In genomic region chr6:89351441-89352137, GRCm38 (mm10) we compare ENCODE assay signal across 8 mouse cellular contexts. TPM values are rescaled to one million over a fixed set of nuclear protein-coding genes. Genes with fewer than 3 reads are reported as not detected.
DNase-seq lines count a peak whose midpoint lies in the region; ATAC-seq and TF ChIP-seq lines count a peak whose summit lies in the region.

No protein-coding gene starts in this region.

- H3K36me3 ChIP-seq in heart, embryonic 10.5 days: peaks cover 71% of the 10 kb centered on the region
- H3K36me3 ChIP-seq in kidney, adult 2 months (ENCODE audit: control insufficient read depth, insufficient read depth, low read length): no peaks in the 10 kb centered on the region
- peaks cover 100% of the 10 kb centered on the region for H3K36me3 ChIP-seq in midbrain, embryonic 10.5 days

- intact Hi-C loops in left cerebral cortex, adult 2 months (cut with DNase I): no loop called here

- 40% methylated on average over 5 of the region's 5 CpGs for WGBS in heart, embryonic 10.5 days
- WGBS in kidney, adult 2 months: 27% methylated on average over 5 of the region's 5 CpGs
- 50% methylated on average over 5 of the region's 5 CpGs for WGBS in midbrain, embryonic 10.5 days

- no peaks in the 10 kb centered on the region for H3K27me3 ChIP-seq in heart, embryonic 10.5 days (ENCODE audit: insufficient read depth, poor library complexity, severe bottlenecking)
- no peaks in the 10 kb centered on the region for H3K27me3 ChIP-seq in kidney, adult 2 months (replicated peaks; ENCODE audit: control insufficient read depth, insufficient read depth, low read length)
- H3K27me3 ChIP-seq in midbrain, embryonic 10.5 days (ENCODE audit: low read depth, poor library complexity, severe bottlenecking): no peaks in the 10 kb centered on the region

- no peak for DNase-seq in left cerebral cortex, adult 2 months (ENCODE audit: extremely low spot score in 1 of 2, low spot score in 2 of 2)
- no peak for DNase-seq in left cerebral cortex, adult 9 months (ENCODE audit: low spot score in 2 of 2)
- peak; percentile 65 for DNase-seq in embryo, embryonic 10.5 days (ENCODE audit: low spot score)
- DNase-seq in heart, embryonic 10.5 days (ENCODE audit: low spot score): no peak
- peak; percentile 78 for DNase-seq in kidney, adult 2 months
- no peak for DNase-seq in midbrain, embryonic 10.5 days (ENCODE audit: low spot score)
- DNase-seq in yolk sac, embryonic 10.5 days (ENCODE audit: low spot score): peak; percentile 40

- peak; percentile 37 for TF ChIP-seq CTCF in left cerebral cortex, adult 2 months (IDR thresholded peaks at IDR 0.05)
- TF ChIP-seq CTCF in kidney, adult 2 months (conservative IDR thresholded peaks at IDR 0.05; ENCODE audit: insufficient read depth, insufficient read length, low read depth, low read length): peak; percentile 40; the same call in 1 of the 2 replicates

- no peak overlapping the region for H3K4me3 ChIP-seq in left cerebral cortex, adult 2 months
- H3K4me3 ChIP-seq in heart, embryonic 10.5 days: no peak overlapping the region
- no peak overlapping the region for H3K4me3 ChIP-seq in kidney, adult 2 months (ENCODE audit: insufficient read depth, low read depth, low read length)
- no peak overlapping the region for H3K4me3 ChIP-seq in midbrain, embryonic 10.5 days

- H3K9me3 ChIP-seq in heart, embryonic 10.5 days: no peaks in the 10 kb centered on the region
- no peaks in the 10 kb centered on the region for H3K9me3 ChIP-seq in midbrain, embryonic 10.5 days (replicated peaks)

- peaks cover 69% of the 10 kb centered on the region for H3K4me1 ChIP-seq in heart, embryonic 10.5 days
- H3K4me1 ChIP-seq in kidney, adult 2 months (ENCODE audit: control insufficient read depth, insufficient read depth, low read length): peaks cover 34% of the 10 kb centered on the region
- peaks cover 71% of the 10 kb centered on the region for H3K4me1 ChIP-seq in midbrain, embryonic 10.5 days

- no peak for TF ChIP-seq POLR2A in kidney, adult 2 months (IDR thresholded peaks at IDR 0.05; ENCODE audit: low read depth, low read length)

- peak overlapping the region; percentile 53; the same call in 1 of the 2 replicates for H3K27ac ChIP-seq in left cerebral cortex, adult 2 months
- H3K27ac ChIP-seq in heart, embryonic 10.5 days: peak overlapping the region; percentile 81
- H3K27ac ChIP-seq in kidney, adult 2 months (ENCODE audit: insufficient read depth, low read depth, low read length): peak overlapping the region; percentile 47
- peak overlapping the region; percentile 69 for H3K27ac ChIP-seq in midbrain, embryonic 10.5 days (replicated peaks)

- no peak for ATAC-seq in megakaryocyte-erythroid progenitor cell, adult 5-6 weeks (replicated peaks; ENCODE audit: low FRiP score, low TSS enrichment, poor library complexity, severe bottlenecking)

RNA-seq across cellular contexts. Expression of gene Plxna1, which starts 10.8 kb away (rescaled TPM):
- total RNA-seq in left cerebral cortex, adult 2 months (2021): 10 to 100 TPM; 61.8 to 70.3 TPM
- 11.3 and 14.3 TPM in 2 replicates for polyA plus RNA-seq in heart, embryonic 10.5 days (2016; fragmentation: Nextera tagmentation; extraction: Ambion mirVana)
- 33.1 and 33.2 TPM in 2 replicates for polyA plus RNA-seq in kidney, adult 2 months (2012; rRNA removed)
- polyA plus RNA-seq in midbrain, embryonic 10.5 days (2016; fragmentation: Nextera tagmentation; extraction: Ambion mirVana): 24.3 and 30.4 TPM in 2 replicates
- 6.2 and 9.0 TPM in 2 replicates for total RNA-seq in megakaryocyte-erythroid progenitor cell, adult 5-6 weeks (2014; fragmentation: Nextera tagmentation)
- 1.4 and 4.8 TPM in 2 replicates for total RNA-seq in megakaryocyte-erythroid progenitor cell, adult 5-6 weeks (2017)

Comparison
In these comparisons a context has a peak if more than half of its experiments do, and no peak if none do; other contexts are left out.
1. DNase-seq: peak in embryo, embryonic 10.5 days (single experiment), kidney, adult 2 months (single experiment) and yolk sac, embryonic 10.5 days (single experiment); none in left cerebral cortex, adult 2 months (0 of 2), left cerebral cortex, adult 9 months (0 of 2), heart, embryonic 10.5 days (single experiment) and midbrain, embryonic 10.5 days (single experiment).
2. Peak in every context shown above with its lines, with median percentiles within 50 percentile points of each other: H3K27ac ChIP-seq.